Mouse (Mus musculus): ENCODE data around the gene Ccdc186. TPM values are rescaled to one million over a fixed set of nuclear protein-coding genes. Genes with fewer than 3 reads are reported as not detected.
"Not testable (repeated sequence)": the region's sequence is repeated elsewhere in the genome, so short reads cannot be mapped to it uniquely, and the experiment has no call there.

The Ccdc186 gene
- total RNA-seq, 2 experiments from 2014 or later = 18.6 to 32.2 TPM

- ATAC-seq (ENCODE audit: poor library complexity, severe bottlenecking) = no peak
Observed at GRCm38 (mm10) chr19:56801656-56802351, 20.2 kb downstream of the Ccdc186 start.

- ATAC-seq (ENCODE audit: poor library complexity, severe bottlenecking) = peak; percentile 66
Observed at GRCm38 (mm10) chr19:56800930-56801655, 20.9 kb downstream of the Ccdc186 start.

- ATAC-seq (ENCODE audit: poor library complexity, severe bottlenecking) = no peak
Observed at GRCm38 (mm10) chr19:56800226-56800625, 21.8 kb downstream of the Ccdc186 start.

- ATAC-seq (ENCODE audit: poor library complexity, severe bottlenecking) = peak; percentile 86
Observed at GRCm38 (mm10) chr19:56797376-56797775, 24.6 kb downstream of the Ccdc186 start.

- no peak for ATAC-seq (ENCODE audit: poor library complexity, severe bottlenecking)
Observed at GRCm38 (mm10) chr19:56788952-56789351, 33.0 kb downstream of the Ccdc186 start.

- ATAC-seq (ENCODE audit: poor library complexity, severe bottlenecking) = no peak
Observed at GRCm38 (mm10) chr19:56787911-56788310, 34.1 kb downstream of the Ccdc186 start.

GRCm38 (mm10) chr19:56778532-56778931 lies 43.5 kb downstream of the Ccdc186 start:
- not testable (repeated sequence) for ATAC-seq (ENCODE audit: poor library complexity, severe bottlenecking)

- peak; percentile 49 for ATAC-seq (ENCODE audit: poor library complexity, severe bottlenecking)
Observed at GRCm38 (mm10) chr19:56776719-56777382, 45.1 kb downstream of the Ccdc186 start.

- no peak for ATAC-seq (ENCODE audit: poor library complexity, severe bottlenecking)
Observed at GRCm38 (mm10) chr19:56775893-56776718, 45.9 kb downstream of the Ccdc186 start.

GRCm38 (mm10) chr19:56774971-56775892 lies 46.8 kb downstream of the Ccdc186 start:
- no peak for ATAC-seq (ENCODE audit: poor library complexity, severe bottlenecking)

- peak; percentile 88 for ATAC-seq (ENCODE audit: poor library complexity, severe bottlenecking)
Observed at GRCm38 (mm10) chr19:56774408-56774962, 47.5 kb downstream of the Ccdc186 start.

GRCm38 (mm10) chr19:56773393-56773971 lies 48.5 kb downstream of the Ccdc186 start:
- ATAC-seq (ENCODE audit: poor library complexity, severe bottlenecking) = no peak

GRCm38 (mm10) chr19:56772158-56772557 lies 49.8 kb downstream of the Ccdc186 start:
- ATAC-seq (ENCODE audit: poor library complexity, severe bottlenecking) = no peak

GRCm38 (mm10) chr19:56769024-56769423 lies 53.0 kb downstream of the Ccdc186 start:
- ATAC-seq (ENCODE audit: poor library complexity, severe bottlenecking) = no peak

GRCm38 (mm10) chr19:56762686-56763085 lies 59.3 kb downstream of the Ccdc186 start:
- ATAC-seq (ENCODE audit: poor library complexity, severe bottlenecking) = no peak

- ATAC-seq (ENCODE audit: poor library complexity, severe bottlenecking) = no peak
Observed at GRCm38 (mm10) chr19:56761727-56762126, 60.3 kb downstream of the Ccdc186 start.

GRCm38 (mm10) chr19:56761096-56761495 lies 60.9 kb downstream of the Ccdc186 start:
- no peak for ATAC-seq (ENCODE audit: poor library complexity, severe bottlenecking)

GRCm38 (mm10) chr19:56760306-56760940 lies 61.6 kb downstream of the Ccdc186 start:
- no peak for ATAC-seq (ENCODE audit: poor library complexity, severe bottlenecking)

- ATAC-seq (ENCODE audit: poor library complexity, severe bottlenecking) = no peak
Observed at GRCm38 (mm10) chr19:56759740-56760139, 62.2 kb downstream of the Ccdc186 start.
